Mouse (Mus musculus): Measurements from ENCODE around the gene Jarid2. TPM values are rescaled to one million over a fixed set of nuclear protein-coding genes. Genes with fewer than 3 reads are reported as not detected.

Gene Jarid2
- polyA plus RNA-seq (2014; fragmentation: Illumina TruSeq; extraction: RNeasy Lipid Tissue Mini Kit (QIAGEN cat#74804); ENCODE audit: low read depth, low replicate concordance), result 30.7 TPM

GRCm38 (mm10) chr13:44729424-44729971, at the start of gene Jarid2:
TSS of gene Jarid2 (plus strand) at chr13:44729474.

Data from testis, adult 10 weeks (tissue).